Mouse (Mus musculus) neural tube, embryonic 14.5 days (tissue): Measurements from ENCODE around the gene Inca1. TPM values are rescaled to one million over a fixed set of nuclear protein-coding genes. Genes with fewer than 3 reads are reported as not detected.

ENCODE experiments used
- ATAC-seq: fragments of 200-750 bp; cut with Nextera tagmentation; 2 replicates; pipeline ENCODE4 v1.8.0; 2017; ENCODE audit warnings: low read depth, mild to moderate bottlenecking, moderate TSS enrichment, moderate library complexity
- H3K27ac ChIP-seq: fragments of 300-500 bp; sonication (generic); 2 replicates; pipeline ENCODE4 v1.5.1; 2014; ENCODE audit warnings: low read depth, mild to moderate bottlenecking, control low read depth, low read length, moderate library complexity, mixed read lengths
- H3K27me3 ChIP-seq: fragments of 300-500 bp; sonication (generic); 2 replicates; pipeline ENCODE4 v1.6.1; 2014; ENCODE audit warnings: low read length; ENCODE audit not compliant: control insufficient read depth, insufficient read depth
- H3K36me3 ChIP-seq: fragments of 300-500 bp; sonication (generic); 2 replicates; pipeline ENCODE4 v1.6.1; 2014; ENCODE audit warnings: low read length, mixed read lengths; ENCODE audit not compliant: control insufficient read depth, insufficient read depth
- H3K4me1 ChIP-seq: fragments of 300-500 bp; sonication (generic); 2 replicates; pipeline ENCODE4 v1.6.1; 2014; ENCODE audit warnings: low read length; ENCODE audit not compliant: control insufficient read depth, insufficient read depth
- H3K4me2 ChIP-seq: fragments of 300-500 bp; sonication (generic); 2 replicates; pipeline ENCODE4 v1.6.1; 2014; ENCODE audit warnings: mild to moderate bottlenecking, low read depth, low read length, control low read depth
- H3K4me3 ChIP-seq: fragments of 300-500 bp; sonication (generic); 2 replicates; pipeline ENCODE4 v1.5.1; 2014; ENCODE audit warnings: low read depth, low read length, control low read depth, mixed read lengths
- H3K9ac ChIP-seq: fragments of 300-500 bp; sonication (generic); replicated peaks from 2 replicates; pipeline ENCODE4 v1.6.1; 2014; ENCODE audit warnings: low read depth, mild to moderate bottlenecking, control low read depth, low read length, mixed read lengths
- H3K9me3 ChIP-seq: fragments of 300-500 bp; sonication (generic); 2 replicates; pipeline ENCODE4 v1.6.1; 2016; ENCODE audit warnings: low read length; ENCODE audit not compliant: control insufficient read depth
- WGBS: fragments of 180-500 bp; shearing (Covaris S2); extraction: QIAGEN DNeasy Blood & Tissue Kit; methylation state at CpG from one replicate; pipeline ENCODE4 v1.1.7; 2014; 5-methylcytosine and 5-hydroxymethylcytosine counted together
- polyA plus RNA-seq: library from polyadenylated mRNA; unstranded; fragments of >200 nt; fragmentation: Nextera tagmentation; extraction: Ambion mirVana; gene quantifications from 2 replicates; pipeline ENCODE4 v1.2.1, GENCODE M21; 2014

The Inca1 gene
- polyA plus RNA-seq, 1 experiment from 2014 or later = 1.4 TPM

DNA sequence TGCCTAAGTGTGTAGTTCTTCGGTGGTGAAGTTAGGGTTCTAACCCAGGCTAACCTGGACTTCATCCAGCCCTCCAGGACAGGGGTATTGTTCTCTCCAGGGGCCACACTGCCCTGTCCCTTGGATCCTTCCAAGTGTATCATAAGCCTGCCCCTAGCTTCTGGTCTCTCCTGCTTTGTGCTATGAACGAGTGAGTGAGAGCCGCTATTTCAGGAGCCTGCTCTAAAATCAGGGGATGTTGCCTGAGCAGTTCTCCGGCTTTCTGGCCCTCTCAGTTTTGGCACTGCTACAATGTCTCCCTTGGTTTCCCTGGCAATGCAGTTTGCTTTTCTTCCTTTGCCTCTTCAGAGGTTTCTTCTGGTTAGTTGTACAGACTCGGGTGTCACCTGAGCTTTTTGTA, 31.2 kb upstream of the Inca1 start:
- Histone ChIP-seq H3K9ac (no peak overlapping the region), H3K36me3 (peaks cover 19% of the 10 kb centered on the region), H3K4me1 (no peaks in the 10 kb centered on the region), H3K27ac (no peak overlapping the region; the same call in 1 of the 2 replicates), H3K27me3 (no peaks in the 10 kb centered on the region), H3K9me3 (no peaks in the 10 kb centered on the region), H3K4me2 (no peak overlapping the region), H3K4me3 (no peak overlapping the region)
- no peak for ATAC-seq
- WGBS = 62% methylated on average over 5 of the region's 5 CpGs

GRCm38 (mm10) chr11:70730427-70731038, 30.6 kb upstream of the Inca1 start:
- 86% methylated on average over 9 of the region's 9 CpGs for WGBS
- H3K27ac ChIP-seq = no peak overlapping the region; the same call in 1 of the 2 replicates
- H3K36me3 ChIP-seq = peaks cover 24% of the 10 kb centered on the region
- no peak overlapping the region for H3K9ac ChIP-seq
- no peaks in the 10 kb centered on the region for H3K9me3 ChIP-seq
- no peaks in the 10 kb centered on the region for H3K4me1 ChIP-seq
- H3K4me2 ChIP-seq = no peak overlapping the region
- no peak overlapping the region for H3K4me3 ChIP-seq
- H3K27me3 ChIP-seq = no peaks in the 10 kb centered on the region
- no peak for ATAC-seq

DNA sequence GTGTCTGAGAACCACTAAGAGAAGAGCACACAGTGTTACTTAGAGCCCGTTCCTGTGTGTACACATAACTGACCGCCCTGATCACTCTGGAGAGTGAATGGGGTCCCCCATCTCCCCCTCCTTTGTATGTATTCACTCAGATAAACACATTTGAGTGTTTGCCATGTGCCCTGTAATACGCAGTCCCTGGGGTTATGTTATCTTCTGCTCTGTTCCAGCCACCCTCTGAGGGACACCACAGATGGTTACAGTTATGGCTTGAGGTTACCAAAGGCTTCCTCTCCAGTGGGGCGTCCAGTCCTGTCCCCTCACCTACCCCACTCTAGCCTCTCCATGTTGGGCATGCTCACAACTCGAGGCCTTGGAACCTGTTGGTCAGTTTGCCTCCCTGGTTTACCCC, 27.4 kb upstream of the Inca1 start:
- ATAC-seq = no peak
- 92% methylated on average over 5 of the region's 5 CpGs for WGBS
- no peaks in the 10 kb centered on the region for H3K4me1 ChIP-seq
- no peak overlapping the region for H3K9ac ChIP-seq
- H3K4me2 ChIP-seq = no peak overlapping the region
- no peaks in the 10 kb centered on the region for H3K9me3 ChIP-seq
- H3K4me3 ChIP-seq = no peak overlapping the region
- no peaks in the 10 kb centered on the region for H3K27me3 ChIP-seq
- peaks cover 38% of the 10 kb centered on the region for H3K36me3 ChIP-seq
- no peak overlapping the region for H3K27ac ChIP-seq

DNA sequence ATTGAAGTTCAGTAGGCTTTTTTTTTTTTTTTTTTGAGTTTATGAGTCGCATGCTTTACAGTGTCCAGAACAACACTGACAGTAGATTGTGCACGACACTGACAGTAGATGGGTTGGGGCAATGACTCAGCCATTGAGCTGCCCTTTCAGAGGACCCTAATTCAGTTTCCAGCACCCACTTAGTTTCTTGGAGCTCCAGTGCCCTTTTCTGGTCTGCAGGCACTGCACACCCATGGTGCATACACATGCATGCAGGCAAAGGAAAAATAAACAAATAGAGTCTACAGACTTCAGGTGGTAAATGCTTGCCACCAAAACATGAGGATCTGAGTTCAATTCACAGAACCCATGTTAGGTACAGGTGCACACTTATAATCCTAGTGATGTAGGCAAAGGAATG, 26.6 kb upstream of the Inca1 start:
- 92% methylated on average over 2 of the region's 2 CpGs for WGBS
- no peak overlapping the region for H3K27ac ChIP-seq
- H3K9ac ChIP-seq = no peak overlapping the region
- H3K4me3 ChIP-seq = no peak overlapping the region
- H3K36me3 ChIP-seq = peaks cover 38% of the 10 kb centered on the region
- no peaks in the 10 kb centered on the region for H3K4me1 ChIP-seq
- no peak for ATAC-seq
- no peaks in the 10 kb centered on the region for H3K9me3 ChIP-seq
- no peaks in the 10 kb centered on the region for H3K27me3 ChIP-seq
- no peak overlapping the region for H3K4me2 ChIP-seq

- no peak overlapping the region for H3K9ac ChIP-seq
- peaks cover 51% of the 10 kb centered on the region for H3K36me3 ChIP-seq
- H3K4me3 ChIP-seq = no peak overlapping the region
- no peaks in the 10 kb centered on the region for H3K4me1 ChIP-seq
- no peaks in the 10 kb centered on the region for H3K9me3 ChIP-seq
- no peak for ATAC-seq
- no peaks in the 10 kb centered on the region for H3K27me3 ChIP-seq
- 96% methylated on average over 9 of the region's 9 CpGs for WGBS
- H3K4me2 ChIP-seq = no peak overlapping the region
- no peak overlapping the region for H3K27ac ChIP-seq
Measured at GRCm38 (mm10) chr11:70724706-70725105, 24.8 kb upstream of the Inca1 start.

DNA sequence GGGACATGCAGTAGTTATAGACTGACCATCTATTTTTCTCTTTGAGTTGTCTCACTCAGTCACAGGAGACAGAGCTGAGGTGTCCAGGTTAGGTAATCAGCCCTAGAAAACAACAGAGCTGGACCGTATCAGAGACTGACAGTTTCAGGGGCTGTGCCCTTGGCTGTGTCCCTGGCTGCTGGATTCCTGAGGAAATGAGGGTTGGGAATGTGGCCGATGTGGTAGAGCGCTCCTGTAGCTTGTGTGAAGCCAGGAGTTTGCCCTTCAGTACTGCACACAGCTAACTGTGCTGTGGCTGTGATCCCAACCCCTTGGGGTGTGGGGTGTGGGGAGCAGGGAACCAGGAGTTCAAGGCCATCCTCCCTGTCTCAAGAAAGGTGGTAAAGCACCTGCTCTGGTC, 21.1 kb upstream of the Inca1 start:
- H3K36me3 ChIP-seq = peaks cover 40% of the 10 kb centered on the region
- no peak overlapping the region for H3K4me3 ChIP-seq
- no peaks in the 10 kb centered on the region for H3K27me3 ChIP-seq
- H3K27ac ChIP-seq = no peak overlapping the region
- WGBS = 96% methylated on average over 3 of the region's 3 CpGs
- no peak overlapping the region for H3K9ac ChIP-seq
- no peak overlapping the region for H3K4me2 ChIP-seq
- ATAC-seq = no peak
- H3K9me3 ChIP-seq = no peaks in the 10 kb centered on the region
- H3K4me1 ChIP-seq = no peaks in the 10 kb centered on the region

- 95% methylated on average over 3 of the region's 3 CpGs for WGBS
- H3K36me3 ChIP-seq = peaks cover 39% of the 10 kb centered on the region
Measured at GRCm38 (mm10) chr11:70720567-70720966, 20.6 kb upstream of the Inca1 start.

GRCm38 (mm10) chr11:70718481-70718880, 18.5 kb upstream of the Inca1 start:
- H3K9ac ChIP-seq = no peak overlapping the region
- ATAC-seq = no peak
- H3K9me3 ChIP-seq = no peaks in the 10 kb centered on the region
- H3K27ac ChIP-seq = no peak overlapping the region
- peaks cover 24% of the 10 kb centered on the region for H3K36me3 ChIP-seq
- no peaks in the 10 kb centered on the region for H3K27me3 ChIP-seq
- no peak overlapping the region for H3K4me3 ChIP-seq
- H3K4me2 ChIP-seq = no peak overlapping the region
- H3K4me1 ChIP-seq = no peaks in the 10 kb centered on the region
- WGBS = 86% methylated on average over 5 of the region's 5 CpGs

More at GRCm38 (mm10) chr11:70720567-70720966, 20.6 kb upstream of the Inca1 start:
- ATAC-seq = no peak
- no peak overlapping the region for H3K9ac ChIP-seq
- no peaks in the 10 kb centered on the region for H3K4me1 ChIP-seq
- H3K27me3 ChIP-seq = no peaks in the 10 kb centered on the region
- no peak overlapping the region for H3K4me2 ChIP-seq
- no peaks in the 10 kb centered on the region for H3K9me3 ChIP-seq
- no peak overlapping the region for H3K4me3 ChIP-seq
- H3K27ac ChIP-seq = no peak overlapping the region

DNA sequence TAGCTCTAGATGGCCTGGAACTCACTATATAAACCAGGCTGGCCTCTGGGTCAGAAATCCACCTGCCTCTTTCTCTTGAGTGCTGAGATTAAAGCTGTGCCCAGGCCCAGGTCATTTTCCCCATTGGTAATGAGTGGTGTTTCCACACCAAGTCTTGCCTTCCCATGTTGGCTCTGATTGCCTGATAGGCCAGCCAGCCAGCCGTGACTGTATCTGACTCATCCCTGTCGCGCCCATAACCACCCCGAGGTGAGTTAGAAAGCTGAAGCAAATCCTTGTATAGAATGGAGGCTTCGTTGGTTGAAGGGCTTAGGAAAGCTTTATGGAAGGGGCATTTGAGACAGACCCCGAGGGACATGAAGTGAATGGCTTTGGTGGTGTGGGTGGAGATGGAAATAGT, 15.9 kb upstream of the Inca1 start:
- Histone ChIP-seq H3K36me3 (peaks cover 25% of the 10 kb centered on the region), H3K9ac (no peak overlapping the region), H3K27ac (no peak overlapping the region), H3K4me3 (no peak overlapping the region), H3K4me1 (no peaks in the 10 kb centered on the region), H3K27me3 (no peaks in the 10 kb centered on the region), H3K4me2 (no peak overlapping the region), H3K9me3 (no peaks in the 10 kb centered on the region)
- 93% methylated on average over 6 of the region's 6 CpGs for WGBS
- ATAC-seq = no peak
